Mouse (Mus musculus): ENCODE data around the gene Kazald1.

DNA sequence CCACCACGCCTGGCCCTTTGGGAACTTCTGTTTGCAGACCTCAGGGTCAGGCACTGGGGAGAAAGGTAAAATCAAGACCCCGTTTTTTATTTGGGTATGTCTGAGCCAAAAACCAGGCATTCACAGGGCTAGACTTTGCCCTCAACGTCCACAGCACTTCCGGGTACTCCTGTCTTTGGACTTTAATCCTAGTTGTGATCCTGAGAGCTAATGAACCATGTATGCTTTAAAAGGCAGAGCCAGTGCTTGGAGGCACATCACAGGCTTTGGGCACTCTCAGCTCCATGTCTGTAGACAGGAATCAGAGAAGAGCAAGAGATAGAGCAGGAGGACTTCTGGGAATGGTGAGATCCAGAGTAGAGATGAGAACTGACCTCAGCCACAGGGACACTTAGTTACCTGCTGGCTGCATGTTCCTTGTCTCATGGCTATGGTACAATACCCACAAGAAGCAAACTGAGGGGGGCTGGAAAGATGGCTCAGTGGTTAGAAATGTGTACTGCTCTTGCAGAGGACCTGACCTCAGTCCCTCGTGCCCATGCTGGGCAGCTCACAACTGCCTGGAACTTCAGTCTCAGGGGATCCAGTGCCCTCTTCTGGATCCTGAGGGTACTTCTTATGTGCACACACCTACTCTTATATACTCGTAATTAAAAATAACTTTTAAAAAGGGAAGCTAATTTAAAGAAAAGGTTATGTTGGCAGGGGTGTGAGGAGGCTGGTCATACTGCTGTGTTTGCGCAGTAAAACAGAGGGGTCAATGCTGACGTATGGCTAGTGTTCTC is 25.6 kb downstream of the Kazald1 start:
- TF ChIP-seq POLR2A (IDR thresholded peaks at IDR 0.05; ENCODE audit: control insufficient read depth, low read depth, low read length) (no peak), CTCF (IDR thresholded peaks at IDR 0.05; ENCODE audit: control insufficient read depth, insufficient read depth, insufficient replicate concordance, low read depth, low read length) (no peak)

Measured in testis, adult 2 months (tissue).